Mouse (Mus musculus): ENCODE measurements around the gene Arih1.
"Not testable (repeated sequence)": the region's sequence is repeated elsewhere in the genome, so short reads cannot be mapped to it uniquely, and the experiment has no call there.

Gene Arih1

DNA sequence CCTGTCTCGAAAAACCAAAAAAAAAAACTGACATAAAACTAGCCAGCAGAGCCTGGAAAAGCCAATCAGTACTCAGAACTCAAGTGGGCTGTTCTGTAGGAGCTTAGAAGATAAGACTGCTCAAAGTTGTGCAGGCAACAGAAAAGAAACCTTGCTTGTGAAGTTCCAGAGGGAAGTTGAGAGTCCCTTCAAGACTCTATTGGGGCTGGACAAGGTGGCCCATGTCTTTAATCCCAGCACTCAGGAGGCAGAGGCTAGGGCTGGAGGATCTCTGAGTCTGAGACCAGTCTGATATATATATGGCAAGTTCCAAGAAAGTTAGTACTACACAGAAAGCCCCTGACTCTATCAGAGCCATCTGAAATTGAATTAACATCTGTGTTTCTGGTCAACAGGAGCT is 28.0 kb downstream of the Arih1 start:
- no peak for DNase-seq

GRCm38 (mm10) chr9:59457671-59458070 is 28.7 kb downstream of the Arih1 start:
- no peak for DNase-seq

- DNase-seq = no peak
Observed at GRCm38 (mm10) chr9:59455404-59456068, 30.9 kb downstream of the Arih1 start.

- no peak for DNase-seq
Observed at GRCm38 (mm10) chr9:59433729-59434128, 52.7 kb downstream of the Arih1 start.

GRCm38 (mm10) chr9:59431626-59432025 is 54.8 kb downstream of the Arih1 start:
- no peak for DNase-seq

DNA sequence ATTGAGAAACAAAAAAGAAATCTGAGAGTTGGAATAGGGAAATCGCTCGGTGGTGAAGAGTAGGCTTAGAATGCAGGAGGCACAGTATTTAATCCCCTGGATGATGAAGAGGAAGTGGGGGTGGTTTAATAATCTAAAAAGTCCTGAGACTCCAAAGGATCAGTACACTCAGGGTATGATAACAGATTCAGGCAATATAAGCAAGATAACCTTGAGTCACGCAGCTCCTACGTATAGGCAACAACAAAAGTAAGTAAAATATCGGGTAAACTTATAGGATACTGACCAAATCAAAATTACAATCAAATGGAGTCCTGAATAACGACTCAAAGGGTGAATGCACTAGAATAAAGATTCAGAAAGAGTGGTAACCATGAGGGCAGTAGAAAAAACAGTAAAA is 65.9 kb downstream of the Arih1 start:
- no peak for DNase-seq

DNA sequence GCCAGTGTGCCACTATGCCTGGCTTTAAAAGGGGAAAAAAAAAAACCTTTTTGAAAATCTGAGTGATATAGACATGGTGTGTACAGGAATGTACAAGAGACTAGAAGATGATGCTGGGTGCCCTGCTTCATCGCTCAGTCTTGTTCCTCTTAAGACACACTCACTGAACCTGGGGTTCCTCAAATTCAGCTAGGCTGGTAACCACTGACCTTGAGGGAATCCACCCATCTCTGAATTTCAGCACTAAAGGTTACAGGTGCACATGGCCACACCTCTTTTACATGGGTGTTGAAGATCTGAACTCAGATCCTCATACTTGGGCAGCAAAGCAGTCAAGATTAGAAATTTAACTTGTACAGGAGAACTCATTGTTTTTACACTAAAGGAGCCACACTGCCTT is 79.1 kb downstream of the Arih1 start:
- no peak for DNase-seq

GRCm38 (mm10) chr9:59389086-59389485 is 97.3 kb downstream of the Arih1 start:
- DNase-seq = no peak

DNA sequence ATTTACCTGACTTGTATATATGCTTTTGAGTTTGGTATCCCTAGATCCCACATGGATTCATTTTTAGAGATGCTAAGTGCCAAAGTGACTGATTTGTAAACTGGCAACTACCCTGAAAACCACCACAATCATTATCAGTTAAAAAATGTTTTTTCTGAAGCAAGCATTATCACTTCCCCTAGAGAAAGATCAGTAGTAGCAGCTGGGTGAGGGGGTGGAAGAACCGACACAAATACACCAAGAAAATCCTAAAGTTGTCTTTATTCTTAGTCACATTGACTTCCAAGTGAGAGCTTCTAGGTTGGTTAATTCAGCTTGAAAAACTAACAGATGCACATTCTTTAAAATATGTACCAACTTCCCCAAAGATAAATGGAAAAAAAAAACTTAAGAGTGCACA is 98.1 kb downstream of the Arih1 start:
- DNase-seq = no peak

GRCm38 (mm10) chr9:59387461-59387860 is 99.0 kb downstream of the Arih1 start:
- DNase-seq = no peak

GRCm38 (mm10) chr9:59375626-59376025 is 110.8 kb downstream of the Arih1 start:
- no peak for DNase-seq

DNA sequence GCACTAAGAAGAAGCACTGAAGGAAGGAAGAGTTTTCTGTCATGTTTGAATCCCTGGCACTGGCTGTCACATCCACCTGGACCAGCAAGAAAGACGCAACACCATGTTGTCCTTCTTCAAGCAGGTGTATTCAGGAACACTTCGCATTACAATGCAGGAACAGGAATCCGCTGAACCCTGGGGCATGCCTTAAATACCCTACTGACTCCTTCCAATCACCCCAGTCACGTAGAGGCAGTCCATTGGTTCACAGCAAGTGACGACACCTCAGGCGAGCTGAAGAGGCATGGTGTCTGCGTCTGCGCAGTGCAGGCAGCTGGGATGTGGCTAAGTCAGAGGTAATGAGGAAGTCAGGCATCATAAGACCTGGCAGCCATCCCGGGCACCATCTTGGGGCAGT is 116.8 kb downstream of the Arih1 start:
- no peak for DNase-seq

DNA sequence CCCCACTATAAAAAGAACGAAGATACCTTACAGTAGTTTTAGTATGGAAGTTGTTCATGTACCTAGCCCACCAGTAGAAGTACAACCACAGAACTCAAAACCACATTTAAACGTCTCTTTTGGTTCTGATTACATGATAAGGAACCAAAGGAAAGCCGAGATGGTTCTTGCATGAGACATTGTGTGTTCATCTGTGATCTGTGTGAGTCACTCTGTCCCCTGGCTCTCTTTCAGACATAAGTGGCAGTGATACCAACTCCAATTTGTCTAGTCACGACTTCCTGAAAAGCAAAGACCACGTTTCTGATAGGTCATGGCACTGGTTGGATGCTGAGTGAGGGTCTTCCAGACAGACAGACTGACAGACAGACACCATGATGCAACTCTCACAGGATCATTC is 117.2 kb downstream of the Arih1 start:
- DNase-seq = no peak

DNA sequence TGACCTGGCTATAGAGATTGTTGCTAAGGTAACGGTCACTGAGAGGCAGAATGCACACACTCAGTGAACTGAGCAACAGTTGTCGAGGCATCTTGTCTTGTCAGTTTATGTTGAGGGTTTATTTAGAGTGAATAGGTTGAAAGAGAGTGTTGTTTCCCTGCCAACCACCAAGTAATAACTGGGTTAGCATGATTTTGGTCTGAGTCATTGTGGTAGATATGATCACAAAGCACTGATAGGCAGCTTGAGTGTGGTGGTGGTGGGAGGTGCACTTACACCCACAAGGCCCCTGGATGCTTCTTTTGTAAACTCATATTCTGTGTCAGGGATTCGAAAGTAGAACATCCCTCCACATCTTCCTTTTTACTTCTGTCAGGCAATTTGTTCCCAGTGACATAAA is 125.9 kb downstream of the Arih1 start:
- DNase-seq = not testable (repeated sequence)

DNA sequence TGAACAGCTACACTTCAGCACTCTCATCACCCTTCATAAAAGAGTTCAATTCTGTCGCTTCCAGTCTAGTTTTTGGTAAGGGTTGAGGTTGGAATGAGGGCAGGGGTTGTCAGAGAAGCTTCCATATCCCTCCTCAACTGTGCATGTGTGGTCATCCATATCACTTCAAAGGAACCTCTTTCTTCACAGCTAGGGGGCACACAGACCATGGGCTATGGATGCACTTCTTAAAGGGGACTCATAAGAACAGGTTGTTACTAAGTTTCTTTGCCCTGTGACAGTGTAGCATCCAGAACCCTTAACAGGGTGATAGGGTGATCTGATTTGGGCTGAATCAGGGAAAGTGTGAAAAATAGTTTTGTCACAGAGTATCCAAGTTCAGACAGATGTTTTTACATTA is 128.4 kb downstream of the Arih1 start:
- DNase-seq = not testable (repeated sequence)

DNA sequence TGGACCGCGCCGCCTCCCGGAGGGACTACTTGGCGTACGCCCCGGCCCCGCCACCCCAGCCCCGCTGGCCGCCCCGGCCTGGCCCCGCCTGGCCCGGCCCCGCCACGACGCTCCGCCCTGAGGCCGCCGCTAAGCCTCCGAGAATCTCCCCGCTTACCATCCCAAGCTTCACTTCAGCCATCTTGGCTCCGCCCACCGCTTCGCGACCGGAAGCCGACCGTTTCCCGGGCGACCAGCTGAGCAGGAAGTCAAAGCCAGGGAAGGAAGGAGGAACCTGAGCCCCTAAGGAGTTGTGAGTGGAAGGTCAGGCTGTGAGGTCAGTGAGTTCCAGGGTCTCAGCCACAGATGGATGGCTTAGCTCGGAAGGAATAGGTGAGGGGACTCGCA is 133.2 kb downstream of the Arih1 start, which contains the start of gene Bbs4:
Gene Bbs4, minus strand, starts transcription at position 256 of the 387 bp plus-strand sequence.
- peak; percentile 92 to 94 for DNase-seq

- DNase-seq = peak in 1 of 2 experiments; percentile 2
Observed at GRCm38 (mm10) chr9:59352586-59353252, 133.7 kb downstream of the Arih1 start.

DNA sequence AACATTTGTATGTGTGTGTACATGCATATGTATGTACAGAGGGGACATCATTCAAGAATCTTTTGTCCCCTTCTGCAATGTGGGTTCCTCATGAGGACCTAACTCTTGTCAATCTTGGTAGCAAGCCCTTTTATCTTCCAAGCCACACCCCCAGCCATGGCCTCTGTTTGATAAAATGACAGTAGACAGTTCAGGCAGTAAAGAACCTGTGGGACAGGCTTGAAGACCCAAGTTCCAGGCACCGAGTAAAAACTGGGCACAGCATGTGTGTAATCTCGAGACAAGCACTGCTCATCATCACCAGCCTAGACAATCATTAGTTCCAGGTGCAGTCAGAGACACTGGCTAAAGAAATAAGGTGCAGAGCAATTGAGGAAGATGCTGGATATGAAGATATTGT is 140.2 kb downstream of the Arih1 start:
- DNase-seq = no peak

GRCm38 (mm10) chr9:59340002-59340401 is 146.4 kb downstream of the Arih1 start:
- peak in 1 of 2 experiments; percentile 32 for DNase-seq

- DNase-seq = no peak
Observed at GRCm38 (mm10) chr9:59339107-59339506, 147.3 kb downstream of the Arih1 start.

DNA sequence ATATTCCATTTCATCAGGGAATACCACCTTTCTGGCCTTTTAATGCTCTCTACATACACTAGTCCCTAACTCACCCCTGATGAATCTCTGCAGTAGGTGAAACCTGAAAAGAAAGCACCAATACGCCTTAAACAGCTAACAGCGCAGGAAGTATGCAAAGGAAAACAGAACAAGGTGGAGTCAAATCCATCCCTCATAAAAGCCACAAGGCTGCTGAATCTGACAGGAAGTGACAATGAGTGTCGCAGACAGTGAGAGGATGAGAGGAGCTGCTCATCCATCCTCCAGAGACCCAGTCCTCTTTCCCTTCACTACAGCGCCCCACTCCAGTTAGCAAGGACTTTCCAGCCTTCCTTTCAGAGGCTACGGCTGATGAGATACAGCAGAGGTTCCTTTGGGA is 148.0 kb downstream of the Arih1 start:
- no peak for DNase-seq
